Mouse (Mus musculus) adrenal gland, postnatal 14 days (tissue): ENCODE data around the gene Lman2. TPM values are rescaled to one million over a fixed set of nuclear protein-coding genes. Genes with fewer than 3 reads are reported as not detected.
A peak's percentile ranks its signal among the peaks of the same experiment; 100 is the strongest.

Source experiments
- DNase-seq: peaks from one replicate; pipeline ENCODE4 v3.0.0; 2021; ENCODE audit warnings: mixed read lengths
- total RNA-seq: library from RNA; stranded (reverse); gene quantifications from 2 replicates; pipeline ENCODE4 v1.2.3, GENCODE M21; 2021

The Lman2 gene
- total RNA-seq, 1 experiment from 2014 or later, result 105 TPM

- no peak for DNase-seq
These were observed 8.6 kb upstream of the Lman2 start for GRCm38 (mm10) chr13:55371007-55371681.

GRCm38 (mm10) chr13:55370234-55370633 lies 7.7 kb upstream of the Lman2 start:
- DNase-seq, result peak; percentile 32

- DNase-seq, result peak; percentile 33
These were observed 7.0 kb upstream of the Lman2 start, which contains the start of gene Rgs14 for GRCm38 (mm10) chr13:55369531-55370114. Gene Rgs14 (plus strand): TSS chr13:55369732.

GRCm38 (mm10) chr13:55368401-55368800 lies 5.8 kb upstream of the Lman2 start:
- DNase-seq, result no peak

GRCm38 (mm10) chr13:55361974-55362452 lies 570 bp downstream of the Lman2 start:
- no peak for DNase-seq

- DNase-seq, result no peak
These were observed 1.4 kb downstream of the Lman2 start for GRCm38 (mm10) chr13:55361145-55361544.

- DNase-seq, result no peak
These were observed 15.8 kb downstream of the Lman2 start for GRCm38 (mm10) chr13:55346745-55347144.

- DNase-seq, result no peak
These were observed 18.3 kb downstream of the Lman2 start for GRCm38 (mm10) chr13:55344286-55344685.

GRCm38 (mm10) chr13:55342469-55342868 lies 20.1 kb downstream of the Lman2 start:
- no peak for DNase-seq

- no peak for DNase-seq
These were observed 23.3 kb downstream of the Lman2 start for GRCm38 (mm10) chr13:55339259-55339658.

GRCm38 (mm10) chr13:55338131-55339054 lies 24.2 kb downstream of the Lman2 start:
- no peak for DNase-seq

GRCm38 (mm10) chr13:55337341-55337975 lies 25.1 kb downstream of the Lman2 start:
- DNase-seq, result no peak

GRCm38 (mm10) chr13:55335701-55336100 lies 26.9 kb downstream of the Lman2 start:
- DNase-seq, result no peak

- DNase-seq, result no peak
These were observed 30.3 kb downstream of the Lman2 start for GRCm38 (mm10) chr13:55332331-55332730.

GRCm38 (mm10) chr13:55330567-55331400 lies 31.8 kb downstream of the Lman2 start:
- no peak for DNase-seq

GRCm38 (mm10) chr13:55329683-55330566 lies 32.7 kb downstream of the Lman2 start, which contains the start of gene Mxd3:
Gene Mxd3 (minus strand): TSS chr13:55329823.
- peak; percentile 90 for DNase-seq

- DNase-seq, result peak; percentile 52
These were observed 33.4 kb downstream of the Lman2 start for GRCm38 (mm10) chr13:55329109-55329682.

GRCm38 (mm10) chr13:55328641-55329040 lies 33.9 kb downstream of the Lman2 start:
- no peak for DNase-seq

GRCm38 (mm10) chr13:55328171-55328570 lies 34.4 kb downstream of the Lman2 start:
- no peak for DNase-seq

- peak; percentile 94 for DNase-seq
These were observed 35.0 kb downstream of the Lman2 start for GRCm38 (mm10) chr13:55327633-55328032.
